Mouse (Mus musculus) retina, postnatal 1 day (tissue): ENCODE results near the gene Slain2.
"Not testable (repeated sequence)": the region's sequence is repeated elsewhere in the genome, so short reads cannot be mapped to it uniquely, and the experiment has no call there.

Source experiments
- DNase-seq: peaks from one replicate; pipeline ENCODE4 v3.0.0-alpha.2; 2012

Slain2 gene

GRCm38 (mm10) chr5:72953996-72954604, 40.0 kb downstream of the Slain2 start:
- DNase-seq = no peak

DNA sequence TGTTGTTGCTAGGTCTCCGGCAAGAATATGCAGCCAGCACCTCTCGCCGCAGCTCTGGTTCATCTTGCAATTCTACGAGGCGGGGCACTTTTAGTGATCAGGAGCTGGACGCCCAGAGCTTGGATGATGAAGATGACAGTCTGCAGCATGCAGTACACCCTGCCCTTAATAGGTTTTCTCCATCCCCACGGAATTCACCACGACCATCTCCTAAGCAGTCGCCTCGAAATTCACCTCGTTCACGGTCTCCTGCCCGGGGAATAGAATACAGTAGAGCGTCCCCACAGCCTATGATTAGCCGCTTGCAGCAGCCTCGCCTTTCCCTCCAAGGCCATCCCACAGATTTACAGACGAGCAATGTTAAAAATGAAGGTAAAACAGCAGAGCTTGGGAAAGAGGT, 43.2 kb downstream of the Slain2 start:
- DNase-seq = no peak

DNA sequence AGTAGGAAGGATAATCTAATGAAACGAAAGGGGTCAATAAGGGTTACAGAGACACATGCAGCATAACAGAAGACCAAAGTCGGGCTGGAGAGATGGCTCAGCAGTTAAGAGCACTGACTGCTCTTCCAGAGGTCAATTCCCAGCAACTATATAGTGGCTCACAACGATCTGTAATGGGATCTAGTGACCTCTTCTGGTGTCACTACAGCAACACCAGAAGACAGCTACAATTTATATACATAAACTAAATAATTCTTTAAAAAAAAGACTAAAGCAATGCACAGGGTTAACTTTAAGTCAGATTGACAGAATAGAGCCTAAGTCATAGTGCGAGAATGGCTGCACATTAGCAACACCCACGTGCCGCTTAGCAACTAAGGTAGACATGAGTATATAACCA, 46.0 kb downstream of the Slain2 start:
- no peak for DNase-seq

GRCm38 (mm10) chr5:72965706-72966105, 51.6 kb downstream of the Slain2 start:
- DNase-seq = no peak

DNA sequence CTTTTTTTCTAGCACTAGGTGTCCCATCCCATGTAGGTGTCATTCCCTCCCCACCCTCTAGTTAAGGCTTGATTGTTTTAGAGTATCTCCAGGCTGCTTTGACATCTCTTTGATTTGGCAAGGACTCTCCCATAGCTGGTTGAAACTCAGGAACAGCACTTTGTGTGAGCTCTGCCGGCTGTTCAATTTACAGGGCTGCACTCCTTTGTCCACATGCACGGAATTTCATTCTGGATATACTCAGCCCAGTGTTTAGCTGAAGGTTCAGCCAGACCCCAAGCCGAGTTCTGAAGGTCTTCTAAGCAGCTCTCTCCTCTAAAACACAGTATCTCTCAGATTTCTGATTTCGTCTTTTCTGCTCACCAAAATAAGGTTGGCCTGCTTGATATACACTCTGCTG, 58.3 kb downstream of the Slain2 start:
- DNase-seq = no peak

- DNase-seq = peak; percentile 21
These were observed 58.8 kb downstream of the Slain2 start for GRCm38 (mm10) chr5:72972934-72973333.

DNA sequence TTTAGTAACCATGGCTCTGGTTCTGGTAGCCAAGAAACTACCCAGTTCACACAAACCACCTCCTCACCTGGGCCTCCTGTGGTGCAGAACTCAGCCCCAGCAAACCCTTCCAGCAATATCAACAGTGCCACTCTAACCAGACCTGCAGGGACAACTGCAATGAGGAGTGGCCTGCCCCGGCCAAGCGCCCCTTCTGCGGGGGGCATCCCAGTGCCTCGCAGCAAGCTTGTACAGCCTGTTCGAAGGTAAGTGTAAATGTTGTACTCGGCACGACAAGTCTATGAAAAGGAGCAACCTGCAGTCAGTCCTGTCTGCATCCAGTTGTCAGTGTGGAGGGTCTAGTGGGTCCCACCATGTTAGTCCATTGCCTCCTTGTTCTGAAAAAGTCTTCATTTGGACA, 60.5 kb downstream of the Slain2 start, which contains the start of gene Gm10135:
Gene Gm10135, minus strand, starts transcription at position 101 of the 400 bp plus-strand sequence.
- no peak for DNase-seq

DNA sequence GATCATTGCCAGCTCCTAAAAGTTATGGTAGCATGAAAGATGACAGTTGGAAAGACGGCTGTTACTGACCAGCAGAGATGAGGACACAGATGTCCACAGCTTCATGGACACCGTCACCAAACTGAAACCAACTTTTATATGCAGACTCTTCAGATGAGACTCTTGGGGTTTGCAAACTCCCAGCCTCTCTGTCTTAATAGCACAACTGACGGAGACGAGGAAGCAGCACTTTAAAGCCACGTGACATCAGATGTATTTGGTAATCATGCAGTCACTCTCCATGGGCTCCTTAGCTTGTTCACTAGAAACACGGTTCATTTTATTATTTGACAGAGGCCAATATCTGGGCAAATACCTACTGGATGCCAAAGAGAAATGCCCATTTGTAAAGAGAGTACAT, 61.9 kb downstream of the Slain2 start:
- DNase-seq = no peak

- no peak for DNase-seq
These were observed 62.4 kb downstream of the Slain2 start for GRCm38 (mm10) chr5:72976539-72976938.

DNA sequence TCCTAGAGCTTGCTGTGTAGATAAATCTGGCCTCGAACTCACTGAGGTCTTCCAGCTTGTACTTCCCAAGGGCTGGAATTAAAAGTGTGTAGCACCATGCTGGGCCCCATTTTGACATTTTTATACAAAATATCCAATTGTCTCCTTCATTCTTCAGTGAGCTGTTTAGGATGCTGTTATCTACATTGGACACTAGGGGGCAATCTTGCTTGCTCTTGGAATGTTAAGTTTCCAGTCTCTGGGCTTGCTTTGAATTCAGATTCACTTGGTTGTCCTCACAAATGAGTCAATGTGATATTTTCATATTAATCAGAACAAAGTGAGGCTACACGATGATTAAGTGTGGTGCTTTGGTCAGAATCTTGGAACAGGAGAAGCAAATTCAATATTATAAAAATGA, 70.0 kb downstream of the Slain2 start:
- peak; percentile 74 for DNase-seq

- DNase-seq = no peak
These were observed 73.7 kb downstream of the Slain2 start for GRCm38 (mm10) chr5:72987786-72988185.

DNA sequence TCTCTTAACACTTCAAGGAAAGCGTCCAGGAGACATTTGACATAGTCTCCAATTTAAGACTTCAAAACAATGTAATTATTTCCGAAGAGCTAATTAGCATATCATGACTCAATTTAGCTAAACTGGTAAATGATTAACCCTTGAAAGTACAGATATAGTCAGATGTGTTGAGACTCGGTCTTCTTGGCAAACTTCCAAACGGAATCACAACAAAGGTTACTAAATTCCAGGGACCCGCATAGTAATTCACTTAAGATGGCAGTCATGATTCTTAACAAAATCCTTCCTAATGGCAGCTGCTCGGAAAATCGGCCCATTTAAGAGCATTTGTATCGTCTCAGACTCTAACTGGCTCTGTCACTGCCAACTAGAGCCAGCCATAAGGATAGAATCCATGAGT, 75.7 kb downstream of the Slain2 start:
- DNase-seq = peak; percentile 24

DNA sequence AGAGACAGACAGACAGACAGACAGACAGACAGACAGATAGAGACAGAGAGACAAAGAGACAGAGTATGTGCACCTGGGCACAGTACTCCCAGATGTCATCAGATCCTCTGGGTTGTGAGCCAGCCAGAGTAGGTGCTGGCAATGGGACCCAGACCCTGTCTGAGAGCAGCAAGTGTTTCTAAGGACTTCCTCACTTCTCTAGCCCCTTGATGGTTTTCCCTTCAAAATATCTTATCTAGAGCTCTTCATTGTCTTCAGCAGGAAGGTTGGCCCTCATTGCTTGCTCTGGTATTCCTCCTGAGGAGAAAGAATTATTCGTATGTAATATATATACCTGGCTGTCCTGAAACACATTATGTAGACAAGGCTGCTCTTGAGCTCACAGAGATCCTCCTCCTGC, 78.4 kb downstream of the Slain2 start:
- no peak for DNase-seq

- DNase-seq = peak; percentile 54
These were observed 80.3 kb downstream of the Slain2 start for GRCm38 (mm10) chr5:72994424-72994823.

- DNase-seq = no peak
These were observed 80.8 kb downstream of the Slain2 start for GRCm38 (mm10) chr5:72994928-72995327.

DNA sequence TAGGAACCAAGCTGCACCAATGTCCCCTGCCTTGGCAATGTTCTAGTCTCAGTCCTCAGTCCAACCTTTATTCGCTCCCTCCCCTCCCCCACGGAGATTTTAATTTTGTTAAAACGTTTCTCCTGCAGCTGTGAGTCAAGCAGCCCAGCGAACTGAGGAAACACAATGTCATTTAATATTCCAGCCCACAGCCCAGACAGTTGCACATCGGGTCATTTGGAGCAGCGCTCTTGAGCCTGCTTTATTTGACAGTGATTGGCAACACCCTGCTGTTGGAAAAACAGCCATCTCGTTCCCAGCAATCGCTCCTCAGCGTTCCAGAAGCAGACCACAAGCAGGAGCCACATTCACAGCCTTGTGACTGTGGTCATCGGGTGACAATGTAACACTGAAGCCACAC, 81.3 kb downstream of the Slain2 start:
- peak; percentile 33 for DNase-seq

- DNase-seq = not testable (repeated sequence)
These were observed 84.4 kb downstream of the Slain2 start for GRCm38 (mm10) chr5:72998546-72998945.

GRCm38 (mm10) chr5:73004046-73004445, 89.9 kb downstream of the Slain2 start:
- no peak for DNase-seq

- DNase-seq = peak; percentile 70
These were observed 92.9 kb downstream of the Slain2 start, which contains the start of gene Slc10a4 for GRCm38 (mm10) chr5:73006784-73007581. Slc10a4 (plus strand) TSS chr5:73006883.

DNA sequence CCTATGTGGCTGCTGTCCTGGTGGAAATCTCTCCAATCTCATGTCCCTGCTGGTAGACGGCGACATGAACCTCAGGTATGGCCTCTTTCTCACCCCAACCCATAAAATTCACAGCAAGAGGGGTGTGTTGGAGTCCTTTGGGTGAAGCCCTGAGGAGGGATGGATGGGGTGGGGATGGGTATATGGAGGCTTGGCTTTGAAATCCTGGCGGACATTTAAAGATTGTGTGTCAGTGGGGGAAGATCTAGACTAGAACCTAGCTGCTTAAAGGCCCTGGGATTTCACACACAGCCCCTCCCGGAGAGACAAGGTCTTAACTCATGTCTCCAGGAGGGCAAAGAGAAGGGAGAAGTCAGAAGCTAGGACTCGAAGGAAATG, 93.5 kb downstream of the Slain2 start:
- DNase-seq = no peak

DNA sequence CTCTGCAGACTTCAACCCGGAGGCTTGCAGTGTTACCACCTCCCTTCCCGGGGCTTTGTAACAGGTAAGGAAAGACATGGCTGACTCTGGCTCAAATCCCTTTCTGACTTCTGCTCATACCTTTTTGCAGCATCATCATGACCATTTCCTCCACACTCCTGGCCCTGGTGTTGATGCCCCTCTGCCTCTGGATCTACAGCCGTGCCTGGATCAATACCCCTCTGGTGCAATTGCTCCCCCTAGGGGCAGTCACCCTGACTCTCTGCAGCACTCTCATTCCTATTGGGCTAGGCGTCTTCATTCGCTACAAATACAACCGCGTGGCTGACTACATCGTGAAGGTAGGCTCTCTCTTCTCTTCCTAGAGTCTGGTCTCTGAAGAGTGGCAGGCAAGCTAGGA, 94.1 kb downstream of the Slain2 start:
- peak; percentile 25 for DNase-seq

GRCm38 (mm10) chr5:73011806-73012205, 97.7 kb downstream of the Slain2 start:
- not testable (repeated sequence) for DNase-seq

DNA sequence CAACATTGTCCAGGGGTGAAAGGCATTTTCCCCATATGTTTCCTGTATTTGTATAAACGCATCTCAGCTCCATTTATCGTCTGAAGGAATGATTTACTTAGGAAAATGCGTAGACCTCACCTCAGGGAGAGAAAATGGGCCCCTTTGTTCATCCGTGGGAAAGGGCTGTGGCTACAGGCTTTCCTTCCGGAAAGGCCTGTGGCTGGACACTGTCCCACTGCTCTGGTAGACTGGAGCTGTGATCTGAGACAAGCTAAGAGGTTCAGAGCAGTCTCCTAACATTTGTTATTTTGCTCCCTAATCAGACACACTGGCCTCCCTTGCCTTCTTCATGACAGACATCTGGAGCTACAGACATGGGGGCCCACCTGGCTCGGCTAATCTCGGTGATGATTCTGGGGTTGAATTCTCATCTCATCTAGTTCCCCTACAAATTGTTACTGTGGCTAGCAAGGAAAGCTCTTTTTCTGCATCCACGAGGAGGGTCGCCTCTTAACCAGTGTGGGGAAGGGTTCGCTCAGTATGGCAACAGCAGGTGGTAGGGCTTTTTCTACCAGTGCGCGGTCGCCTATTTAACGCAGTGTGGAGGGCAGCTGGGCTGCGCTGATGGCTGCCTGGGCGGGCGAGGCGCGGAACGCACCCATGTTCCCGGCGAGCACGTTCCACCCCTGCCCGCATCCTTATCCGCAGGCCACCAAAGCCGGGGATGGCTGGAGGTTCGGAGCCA, 98.9 kb downstream of the Slain2 start:
- peak; percentile 36 for DNase-seq
